Mouse (Mus musculus) hematopoietic stem cell, adult 5-6 weeks (primary cell): ENCODE data around the gene Pcsk7. TPM values are rescaled to one million over a fixed set of nuclear protein-coding genes. Genes with fewer than 3 reads are reported as not detected.
A peak's percentile ranks its signal among the peaks of the same experiment; 100 is the strongest.

Experiments used
- ATAC-seq, 2 experiments: fragments of 125-278 bp in 1 of 2; replicated peaks in 1 of 2; 2 replicates each; pipeline ENCODE4 v1.8.0; 2016 to 2017; ENCODE audit warnings: inconsistent platforms in 2 of 2, mild to moderate bottlenecking in 2 of 2, moderate number of reproducible peaks in 2 of 2, low read depth in 1 of 2, moderate TSS enrichment in 1 of 2; ENCODE audit not compliant: low FRiP score in 2 of 2, poor library complexity in 2 of 2, severe bottlenecking in 2 of 2, insufficient read depth in 1 of 2, low TSS enrichment in 1 of 2
- total RNA-seq: library from RNA; stranded (forward); fragments of 172-1452, 232-1000 nt; gene quantifications from 2 replicates; pipeline ENCODE4 v1.2.3, GENCODE M21; 2017

Gene Pcsk7
- total RNA-seq, 1 experiment from 2014 or later, result 15.7 TPM

DNA sequence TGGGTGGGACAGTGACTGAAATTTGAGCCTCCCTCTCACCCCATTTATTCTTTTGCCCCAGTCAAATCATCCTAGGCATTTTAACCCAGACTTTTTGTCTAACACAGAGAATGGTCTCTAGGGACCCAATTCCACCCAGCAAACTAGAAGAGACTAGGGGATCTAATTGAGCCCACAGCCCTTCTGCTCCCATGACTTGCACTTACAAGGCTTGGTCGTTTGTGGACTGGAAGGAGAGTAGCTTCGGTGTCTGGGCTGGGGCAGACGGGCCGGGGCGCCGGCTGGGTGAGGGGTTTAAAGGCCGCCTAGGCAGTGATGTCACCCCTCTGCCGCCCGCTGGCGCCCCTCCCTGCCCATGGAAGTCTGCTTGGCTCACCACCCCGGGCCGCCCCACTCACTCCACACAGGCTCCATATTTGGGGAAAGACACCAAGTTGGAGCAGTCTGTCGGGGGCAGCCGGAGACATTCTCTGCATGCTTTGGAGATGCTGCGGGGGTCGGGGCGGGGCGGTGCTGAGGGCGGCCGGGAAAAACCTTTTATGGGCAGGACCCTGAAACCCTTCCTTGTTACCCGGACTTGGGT is 29.4 kb downstream of the Pcsk7 start, which contains the start of gene Tagln:
TSS of gene Tagln (minus strand) at position 431 of the 583 bp plus-strand sequence.
- no peak for ATAC-seq

DNA sequence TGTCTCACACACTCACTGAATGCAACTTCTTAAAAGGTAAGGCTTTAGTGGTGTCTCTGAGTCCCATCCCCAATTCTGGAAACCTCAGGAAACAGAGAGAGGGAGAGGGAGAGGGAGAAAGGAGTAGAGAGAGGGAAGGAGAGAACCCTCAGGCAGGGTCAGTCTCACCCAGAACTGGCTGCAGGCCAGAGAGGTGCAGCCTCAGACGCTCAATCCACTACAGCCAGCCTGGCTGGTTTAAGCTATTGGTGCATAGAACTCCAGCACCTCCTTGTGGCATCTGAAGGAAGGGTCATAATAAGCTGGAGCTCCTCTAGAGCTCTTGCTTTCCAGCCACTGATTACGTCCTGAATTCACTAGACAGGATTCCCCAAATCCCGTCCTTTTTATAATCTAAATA is 30.6 kb downstream of the Pcsk7 start:
- peak; percentile 70 to 76; a peak in 3 of 4 replicates for ATAC-seq

DNA sequence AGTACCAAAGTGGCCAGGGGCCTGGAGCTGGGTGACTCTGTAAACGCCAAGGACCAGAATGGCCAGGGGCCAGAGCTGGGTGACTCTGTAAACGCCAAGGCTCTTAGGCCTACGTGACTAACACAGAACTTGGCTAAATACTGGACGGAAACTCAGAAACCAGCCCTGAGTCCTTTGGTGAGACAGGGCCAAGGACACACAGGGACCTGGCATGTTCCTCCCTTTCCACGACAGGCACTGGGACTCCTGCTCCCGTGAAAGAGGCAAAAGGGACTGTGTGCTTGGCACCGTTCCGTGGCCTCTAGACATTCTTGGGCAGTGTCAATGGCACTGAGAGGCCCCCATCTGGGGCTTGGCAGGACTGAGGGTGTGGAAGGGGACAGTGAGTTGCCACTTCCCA is 31.8 kb downstream of the Pcsk7 start:
- no peak for ATAC-seq

- no peak for ATAC-seq
Observed at GRCm38 (mm10) chr9:45938952-45939637, 32.8 kb downstream of the Pcsk7 start.

DNA sequence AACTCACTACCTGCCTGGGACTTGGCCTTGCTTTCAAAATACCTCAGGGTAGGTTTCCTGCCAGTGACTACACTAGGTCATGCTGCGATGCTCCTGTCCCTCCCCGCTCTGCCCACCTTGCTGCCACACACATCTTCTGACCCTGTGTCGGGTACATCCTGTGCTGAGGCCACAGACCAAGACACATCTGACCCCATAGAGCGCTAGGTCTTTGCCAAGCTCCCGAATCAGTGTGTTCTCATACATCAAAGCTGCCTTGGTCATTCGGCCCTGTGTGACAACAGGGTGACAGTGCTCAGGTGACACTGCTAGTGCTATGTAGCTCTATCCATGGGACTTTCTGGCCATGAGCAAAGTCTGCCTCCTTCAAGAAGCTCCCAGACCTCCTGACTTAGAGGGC is 33.5 kb downstream of the Pcsk7 start:
- no peak for ATAC-seq

- ATAC-seq, result no peak
Observed at GRCm38 (mm10) chr9:45941329-45941888, 35.1 kb downstream of the Pcsk7 start.

DNA sequence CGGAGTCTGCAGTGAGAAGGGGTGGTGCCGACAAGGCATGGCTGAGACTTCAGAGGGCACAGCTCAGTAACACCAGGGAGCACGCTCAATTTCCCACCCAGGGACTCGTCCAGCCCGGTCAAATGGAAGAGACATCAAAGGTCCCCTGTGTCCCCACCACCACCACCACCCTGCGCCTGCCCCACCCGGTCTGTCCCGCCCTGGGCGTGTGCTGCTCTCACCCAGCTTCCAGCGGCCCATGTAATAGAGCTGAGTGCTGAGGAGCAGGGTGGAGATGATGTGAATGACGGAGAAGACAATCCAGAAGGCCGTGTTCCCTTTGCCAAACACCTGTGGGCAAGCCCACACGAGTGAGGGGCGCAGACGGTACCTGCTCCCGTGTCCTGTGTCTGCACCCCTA is 36.2 kb downstream of the Pcsk7 start:
- ATAC-seq, result no peak

GRCm38 (mm10) chr9:45942916-45943315 is 36.6 kb downstream of the Pcsk7 start:
- no peak for ATAC-seq

DNA sequence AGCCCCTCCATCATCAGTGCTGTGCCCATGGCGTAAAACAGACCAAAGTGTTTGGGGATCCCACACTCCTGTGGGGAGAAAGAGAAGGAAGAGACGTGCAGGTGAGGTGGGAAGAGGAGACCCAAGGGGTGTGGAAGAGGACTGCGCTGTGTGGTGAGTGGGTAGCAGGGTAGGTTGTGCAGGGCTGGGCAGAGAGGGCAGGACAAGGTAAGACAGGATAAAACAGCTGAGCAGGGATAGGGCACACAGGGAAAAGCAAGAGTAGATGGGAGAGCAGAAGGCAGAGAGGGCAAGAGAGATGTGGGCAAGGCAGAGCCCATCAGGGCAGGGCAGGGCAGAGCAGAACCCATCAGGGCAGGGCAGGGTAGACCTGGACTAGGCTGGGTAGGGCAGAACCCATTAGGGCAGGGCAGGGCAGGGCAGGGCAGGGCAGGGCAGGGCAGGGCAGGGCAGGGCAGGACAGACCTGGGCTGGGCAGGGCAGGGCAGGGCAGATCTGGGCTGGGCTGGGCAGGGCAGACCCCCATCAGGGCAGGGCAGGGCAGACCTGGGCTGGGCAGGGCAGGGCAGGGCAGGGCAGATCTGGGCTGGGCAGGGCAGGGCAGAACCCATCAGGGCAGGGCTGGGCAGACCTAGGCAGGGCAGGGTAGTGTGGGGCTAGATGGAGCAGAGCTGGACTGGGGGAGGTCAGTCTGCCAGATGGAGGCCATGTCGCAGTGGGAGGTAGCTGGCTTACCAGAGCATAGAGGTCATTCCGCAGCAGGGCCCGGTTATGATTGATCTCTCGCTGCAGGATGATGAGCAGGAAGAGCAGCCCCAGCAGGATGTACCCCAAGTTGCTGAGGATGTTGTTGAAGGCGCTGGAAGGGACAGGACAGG is 37.6 kb downstream of the Pcsk7 start:
- no peak for ATAC-seq

DNA sequence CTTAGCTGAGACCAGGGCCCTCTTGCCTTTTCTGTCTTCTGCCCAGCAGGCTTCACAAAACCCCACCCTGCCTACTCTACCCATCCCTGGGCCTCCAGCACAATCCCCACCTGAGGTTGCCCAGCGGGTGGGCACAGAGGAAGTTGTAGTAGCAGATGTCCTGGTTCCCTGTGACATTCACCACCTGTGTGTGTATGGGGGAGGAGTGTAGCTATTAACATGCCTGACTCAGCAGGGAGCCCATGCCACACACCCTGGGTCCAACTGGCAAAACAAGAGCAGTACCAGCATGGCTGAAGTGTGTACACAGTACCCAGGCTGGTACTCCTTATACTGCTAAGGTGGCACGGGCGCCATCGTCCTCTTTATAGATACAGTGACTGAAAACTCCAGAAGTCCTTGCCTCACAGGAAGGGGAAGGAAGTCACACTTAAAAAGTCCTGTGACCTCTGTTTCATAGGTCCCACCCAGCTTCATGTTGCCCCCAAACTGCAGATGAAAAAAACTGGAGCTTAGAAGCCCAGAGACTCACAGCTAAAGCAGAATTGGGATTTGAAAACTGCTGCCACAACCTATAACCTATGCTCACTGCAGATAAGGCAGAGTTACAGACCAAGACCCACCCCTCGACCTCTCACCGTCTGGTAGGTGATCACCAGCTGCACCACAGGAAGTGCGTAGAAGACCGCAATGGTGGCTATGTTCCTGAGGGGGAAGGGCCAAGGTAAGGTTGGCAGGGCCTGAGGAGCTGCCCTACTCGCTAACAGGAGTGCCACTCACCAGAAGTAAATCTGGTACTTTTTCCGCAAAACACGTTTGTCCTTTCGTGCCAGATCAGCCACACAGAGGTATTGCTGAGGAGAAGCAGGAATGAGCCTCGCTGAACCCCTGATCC is 38.5 kb downstream of the Pcsk7 start:
- peak; percentile 81 to 87 for ATAC-seq

- peak; percentile 28 to 36 for ATAC-seq
Observed at GRCm38 (mm10) chr9:45945721-45946120, 39.4 kb downstream of the Pcsk7 start.

- ATAC-seq, result no peak
Observed at GRCm38 (mm10) chr9:45946182-45946871, 40.0 kb downstream of the Pcsk7 start.

- ATAC-seq, result no peak
Observed at GRCm38 (mm10) chr9:45946872-45947183, 40.5 kb downstream of the Pcsk7 start.

DNA sequence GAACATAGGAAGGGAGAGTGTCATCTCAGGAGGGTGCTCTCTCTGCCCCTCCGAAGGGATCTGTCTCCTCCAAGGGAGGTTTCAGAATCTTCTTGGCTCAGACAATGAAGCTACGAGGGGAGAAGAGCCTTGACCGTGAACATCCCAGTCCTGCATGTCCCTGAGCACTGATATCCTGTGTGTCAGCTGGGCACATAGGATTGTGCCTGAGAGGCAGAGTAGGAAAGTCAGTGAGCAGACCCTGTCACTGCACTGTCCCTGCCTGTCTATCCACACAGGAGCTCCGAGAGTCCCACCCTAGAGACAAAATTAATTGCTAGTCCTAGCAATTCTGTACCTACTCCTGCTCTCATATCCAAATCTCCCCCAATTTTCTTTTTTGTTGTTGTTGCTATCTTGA is 45.8 kb downstream of the Pcsk7 start:
- ATAC-seq, result no peak

DNA sequence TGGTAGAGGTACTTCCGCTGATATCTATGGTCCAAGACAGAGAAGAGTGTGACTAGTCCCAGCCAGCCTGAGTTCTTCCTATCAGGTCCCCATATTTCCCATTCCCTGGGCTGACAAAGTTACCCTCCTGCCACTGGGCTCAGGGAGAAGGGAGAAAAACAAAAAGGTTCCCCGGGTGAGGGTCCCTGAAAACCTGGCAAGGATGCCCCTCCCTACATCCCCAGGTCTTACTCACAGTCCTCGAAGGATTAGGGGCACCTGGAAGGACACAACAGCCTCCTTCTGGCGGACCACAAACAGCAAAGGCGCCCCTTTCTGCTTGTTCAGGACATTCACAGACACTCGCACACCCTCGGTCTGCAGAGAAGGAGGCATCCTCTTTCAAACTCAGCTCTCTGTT is 46.6 kb downstream of the Pcsk7 start:
- ATAC-seq, result no peak

DNA sequence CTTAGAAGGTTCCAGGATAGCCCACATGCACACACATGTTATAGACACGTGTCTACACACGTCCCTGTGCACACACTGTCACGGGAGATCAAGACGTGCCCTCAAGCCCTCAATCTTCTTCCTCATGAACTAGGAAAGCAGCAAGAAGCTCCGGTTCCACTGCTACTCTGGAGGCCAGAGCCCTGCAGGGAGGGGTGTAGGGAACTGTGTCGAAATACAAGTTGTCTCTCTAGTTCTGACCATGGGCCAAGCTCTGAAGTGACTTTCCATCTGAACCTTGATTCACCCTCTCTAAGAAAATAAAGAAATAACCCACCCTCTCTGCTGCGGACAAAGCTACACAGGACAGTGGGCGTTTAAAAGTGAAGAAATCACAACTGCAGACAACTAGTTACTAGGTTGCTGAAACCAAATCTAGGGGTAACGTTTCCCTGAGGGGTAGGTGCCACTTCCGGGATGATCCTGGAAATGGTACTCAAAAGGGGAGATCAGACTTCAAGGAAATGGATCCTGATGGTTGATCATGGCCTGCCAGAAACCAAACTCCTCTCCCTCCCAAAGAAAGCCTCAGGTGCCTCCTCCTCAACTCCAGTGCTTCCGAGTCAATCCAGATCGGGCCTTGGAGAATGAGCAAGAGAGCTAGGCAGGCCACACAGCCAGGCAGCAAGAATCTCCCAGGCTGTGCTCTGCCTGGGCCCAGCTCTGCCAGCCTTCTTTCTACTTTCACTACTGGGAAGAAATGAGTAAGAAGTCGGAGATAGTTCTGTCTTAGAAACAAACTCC is 47.4 kb downstream of the Pcsk7 start:
- 0 out of 4 replicates have a peak, but pooled peaks of 1 of the 2 experiments have one; percentile 3 for ATAC-seq
